Mouse (Mus musculus) neural tube, embryonic 12.5 days (tissue): ENCODE data around the gene Trex1. TPM values are rescaled to one million over a fixed set of nuclear protein-coding genes. Genes with fewer than 3 reads are reported as not detected.

Experiments
- polyA plus RNA-seq: library from polyadenylated mRNA; unstranded; fragments of >200 nt; fragmentation: Nextera tagmentation; extraction: Ambion mirVana; gene quantifications from 2 replicates; pipeline ENCODE4 v1.2.1, GENCODE M21; 2016

The Trex1 gene
- polyA plus RNA-seq, 1 experiment from 2014 or later, result 8.9 TPM

Other genes with a start within 250 kb of the Trex1 start
- gene Celsr3, start 233.4 kb downstream of the Trex1 start, polyA plus RNA-seq, result 12.1 and 14.3 TPM in 2 replicates
- 10.8 and 11.9 TPM in 2 replicates for gene Slc26a6, start 206.5 kb downstream of the Trex1 start, polyA plus RNA-seq
- gene Tmem89, start 145.1 kb downstream of the Trex1 start, polyA plus RNA-seq, result not detected in 2 replicates
- gene Uqcrc1, start 123.1 kb downstream of the Trex1 start, polyA plus RNA-seq, result 401 and 409 TPM in 2 replicates
- gene Col7a1, start 106.1 kb downstream of the Trex1 start, polyA plus RNA-seq, result 1.6 and 1.9 TPM in 2 replicates
- not detected in 2 replicates for gene Ucn2, start 73.7 kb downstream of the Trex1 start, polyA plus RNA-seq
- gene Pfkfb4, start 68.0 kb downstream of the Trex1 start, polyA plus RNA-seq, result 22.9 and 23.9 TPM in 2 replicates
- gene Shisa5, start 21.2 kb downstream of the Trex1 start, polyA plus RNA-seq, result 44.4 and 45.0 TPM in 2 replicates
- gene Atrip, start 14.4 kb upstream of the Trex1 start, polyA plus RNA-seq, result 29.8 and 30.1 TPM in 2 replicates
- 14.5 and 15.0 TPM in 2 replicates for gene Ccdc51, start 22.8 kb upstream of the Trex1 start, polyA plus RNA-seq
- gene Tma7, start 22.9 kb upstream of the Trex1 start, polyA plus RNA-seq, result 739 and 773 TPM in 2 replicates
- gene Plxnb1, start 35.7 kb upstream of the Trex1 start, polyA plus RNA-seq, result 33.3 and 38.3 TPM in 2 replicates
- gene Fbxw21, start 102.3 kb upstream of the Trex1 start, polyA plus RNA-seq, result not detected in 2 replicates
- gene Fbxw13, start 136.2 kb upstream of the Trex1 start, polyA plus RNA-seq, result not detected in 2 replicates
- gene Fbxw20, start 175.0 kb upstream of the Trex1 start, polyA plus RNA-seq, result not detected in 2 replicates
- not detected in 2 replicates for gene Fbxw14, start 227.9 kb upstream of the Trex1 start, polyA plus RNA-seq